Mouse (Mus musculus) lung, postnatal 0 days (tissue): ENCODE results near the gene Rap1gap2.

Experiments used
- CTCF ChIP-seq: IDR thresholded peaks from 2 replicates; pipeline ENCODE4 v1.5.1; 2016; ENCODE audit warnings: antibody characterized with exemption, mild to moderate bottlenecking
- EP300 ChIP-seq: IDR thresholded peaks from 2 replicates; pipeline ENCODE4 v1.6.1; 2016; ENCODE audit warnings: antibody characterized with exemption, mild to moderate bottlenecking, control low read depth

- no peak for TF ChIP-seq CTCF
- TF ChIP-seq EP300, result no peak
These were observed 138.0 kb downstream of the Rap1gap2 start for GRCm38 (mm10) chr11:74472671-74473070.
